Mouse (Mus musculus) CH12.LX (cell line): ENCODE data around the gene Zc3h7b. TPM values are rescaled to one million over a fixed set of nuclear protein-coding genes. Genes with fewer than 3 reads are reported as not detected.
A peak's percentile ranks its signal among the peaks of the same experiment; 100 is the strongest.

Experiments used
- DNase-seq: peaks from one replicate; pipeline ENCODE4 v3.0.0-alpha.2; 2013; ENCODE audit errors: extremely low read depth
- H3K27ac ChIP-seq: 2 replicates; pipeline ENCODE4 v1.5.1; 2012; ENCODE audit warnings: low read depth, mild to moderate bottlenecking, control low read depth, moderate library complexity; ENCODE audit not compliant: insufficient read depth
- H3K27me3 ChIP-seq: replicated peaks from 2 replicates; pipeline ENCODE3; 2012; ENCODE audit warnings: inconsistent platforms
- H3K36me3 ChIP-seq, 2 experiments: replicated peaks in 1 of 2; 2 replicates each; pipeline versions ENCODE3 to v1.6.1; 2012; ENCODE audit warnings: inconsistent platforms in 1 of 2, low read length in 1 of 2, mild to moderate bottlenecking in 1 of 2, mixed read lengths in 1 of 2, moderate library complexity in 1 of 2; ENCODE audit not compliant: control insufficient read depth in 1 of 2, insufficient read depth in 1 of 2
- H3K4me1 ChIP-seq, 2 experiments: 2 replicates each; pipeline ENCODE4 v1.6.1; 2012; ENCODE audit warnings: inconsistent platforms in 1 of 2, moderate library complexity in 1 of 2; ENCODE audit not compliant: insufficient read depth in 2 of 2, control insufficient read depth in 1 of 2
- H3K4me2 ChIP-seq: 2 replicates; pipeline ENCODE4 v1.6.1; 2012; ENCODE audit warnings: low read depth, mild to moderate bottlenecking, control low read depth; ENCODE audit not compliant: poor library complexity, insufficient read depth, severe bottlenecking
- H3K4me3 ChIP-seq, 3 experiments: fragments of 150-350 bp in 1 of 3; sonication (generic) in 1 of 3; replicated peaks in 1 of 3; 2 replicates each; pipeline versions ENCODE3 to v1.5.1; 2011 to 2012; ENCODE audit warnings: low read depth in 2 of 3, low read length in 2 of 3, mild to moderate bottlenecking in 2 of 3, moderate library complexity in 2 of 3, control low read depth in 1 of 3, improper control_type of control experiment in 1 of 3, inconsistent platforms in 1 of 3, mixed read lengths in 1 of 3; ENCODE audit not compliant: poor library complexity in 1 of 3
- H3K79me2 ChIP-seq: replicated peaks from 2 replicates; pipeline ENCODE4 v1.6.1; 2012; ENCODE audit warnings: mild to moderate bottlenecking, moderate library complexity; ENCODE audit not compliant: control insufficient read depth, poor library complexity, insufficient read depth, severe bottlenecking; ENCODE audit errors: extremely low read depth
- H3K9ac ChIP-seq: 2 replicates; pipeline ENCODE4 v1.6.1; 2012; ENCODE audit warnings: low read depth, mild to moderate bottlenecking, control low read depth, moderate library complexity; ENCODE audit not compliant: insufficient read depth
- H3K9me3 ChIP-seq: replicated peaks from 2 replicates; pipeline ENCODE3; 2012; ENCODE audit warnings: low read length, inconsistent platforms, mixed read lengths
- CHD1 ChIP-seq: IDR thresholded peaks from 2 replicates; pipeline ENCODE4 v1.6.1; 2012; ENCODE audit warnings: low read depth, low read length, improper control_type of control experiment, inconsistent platforms
- CTCF ChIP-seq, 2 experiments: IDR thresholded peaks in 1 of 2; conservative IDR thresholded peaks in 1 of 2; 2 replicates each; pipeline ENCODE4 v1.5.1; 2011 to 2012; ENCODE audit warnings: low read depth in 2 of 2, low read length in 2 of 2, improper control_type of control experiment in 1 of 2, inconsistent platforms in 1 of 2, mild to moderate bottlenecking in 1 of 2, moderate library complexity in 1 of 2
- EP300 ChIP-seq: IDR thresholded peaks from 2 replicates; pipeline ENCODE4 v1.6.1; 2011; ENCODE audit warnings: low read length, improper control_type of control experiment
- HCFC1 ChIP-seq: IDR thresholded peaks from 2 replicates; pipeline ENCODE4 v1.6.1; 2012; ENCODE audit warnings: low read depth, mild to moderate bottlenecking, inconsistent platforms, low read length, improper control_type of control experiment
- IRF4 ChIP-seq: IDR thresholded peaks from 2 replicates; pipeline ENCODE4 v1.6.1; 2014; ENCODE audit warnings: low read depth, mild to moderate bottlenecking, inconsistent platforms, low read length, improper control_type of control experiment
- JUN ChIP-seq: IDR thresholded peaks from 2 replicates; pipeline ENCODE4 v1.6.1; 2011; ENCODE audit warnings: low read depth, mild to moderate bottlenecking, low read length, improper control_type of control experiment, moderate library complexity; ENCODE audit not compliant: insufficient read depth
- KAT2A ChIP-seq: IDR thresholded peaks from 2 replicates; pipeline ENCODE4 v1.6.1; 2012; ENCODE audit warnings: low read length, improper control_type of control experiment, inconsistent platforms; ENCODE audit not compliant: insufficient replicate concordance
- MAFK ChIP-seq: IDR thresholded peaks from 2 replicates; pipeline ENCODE4 v1.6.1; 2011; ENCODE audit warnings: low read length, improper control_type of control experiment; ENCODE audit not compliant: insufficient replicate concordance
- MAZ ChIP-seq: IDR thresholded peaks from 2 replicates; pipeline ENCODE4 v1.6.1; 2012; ENCODE audit warnings: low read depth, mild to moderate bottlenecking, inconsistent platforms, low read length, improper control_type of control experiment, moderate library complexity
- MXI1 ChIP-seq: IDR thresholded peaks from 2 replicates; pipeline ENCODE4 v1.6.1; 2011; ENCODE audit warnings: mild to moderate bottlenecking, low read depth, low read length, improper control_type of control experiment
- MYC ChIP-seq: IDR thresholded peaks from 2 replicates; pipeline ENCODE4 v1.6.1; 2011; ENCODE audit warnings: low read depth, mild to moderate bottlenecking, improper control_type of control experiment, low read length
- RAD21 ChIP-seq: IDR thresholded peaks from 2 replicates; pipeline ENCODE4 v1.6.1; 2011; ENCODE audit warnings: low read depth, mild to moderate bottlenecking, low read length, improper control_type of control experiment, moderate library complexity
- RCOR1 ChIP-seq: conservative IDR thresholded peaks from 2 replicates; pipeline ENCODE4 v1.6.1; 2012; ENCODE audit warnings: low read depth, mild to moderate bottlenecking, inconsistent platforms, low read length, improper control_type of control experiment
- UBTF ChIP-seq: IDR thresholded peaks from 2 replicates; pipeline ENCODE4 v1.6.1; 2012; ENCODE audit warnings: low read depth, mild to moderate bottlenecking, inconsistent platforms, low read length, improper control_type of control experiment, moderate library complexity
- USF2 ChIP-seq: conservative IDR thresholded peaks from 2 replicates; pipeline ENCODE4 v1.6.1; 2011; ENCODE audit warnings: low read depth, low read length, improper control_type of control experiment
- ZC3H11A ChIP-seq: IDR thresholded peaks from 2 replicates; pipeline ENCODE4 v1.6.1; 2012; ENCODE audit warnings: low read depth, mild to moderate bottlenecking, inconsistent platforms, low read length, improper control_type of control experiment
- ZKSCAN1 ChIP-seq: IDR thresholded peaks from 2 replicates; pipeline ENCODE4 v1.6.1; 2012; ENCODE audit warnings: low read depth, inconsistent platforms, low read length, improper control_type of control experiment, borderline replicate concordance
- ZMIZ1 ChIP-seq: IDR thresholded peaks from 2 replicates; pipeline ENCODE4 v1.6.1; 2012; ENCODE audit warnings: low read depth, mild to moderate bottlenecking, inconsistent platforms, low read length, improper control_type of control experiment
- dilution Hi-C: fragments of 300-500 bp; cut with MboI; formaldehyde crosslinking; loops from 2 replicates; pipeline ENCODE4 v1.14.3; 2020; ENCODE audit warnings: low sequenced_read_pairs; ENCODE audit not compliant: extremely low pct_unique_long_range_greater_than_20kb, extremely low pct_ligation_motif_present
- in situ Hi-C: fragments of 300-500 bp; cut with MboI; formaldehyde crosslinking; loops from 3 replicates; pipeline ENCODE4 v1.14.3; 2019; ENCODE audit warnings: low sequenced_read_pairs, low pct_ligation_motif_present, low pct_unique_long_range_greater_than_20kb, mixed read lengths
- polyA plus RNA-seq: library from polyadenylated mRNA; unstranded; fragments of >175 nt; gene quantifications from 2 replicates; pipeline ENCODE4 v1.2.1, GENCODE M21; 2012; ENCODE audit warnings: low read depth; ENCODE audit not compliant: insufficient read length
- total RNA-seq, 2 experiments: library from RNA; depleted of rRNA; stranded (reverse); fragments of 300-350 nt in 1 of 2; fragments of >200 nt in 1 of 2; gene quantifications; 2 replicates each; pipeline ENCODE4 v1.2.3; 2012 to 2014

Gene Zc3h7b
- total and polyA plus RNA-seq, 3 experiments, result 8.4 to 43.1 (median 19.7) TPM

DNA sequence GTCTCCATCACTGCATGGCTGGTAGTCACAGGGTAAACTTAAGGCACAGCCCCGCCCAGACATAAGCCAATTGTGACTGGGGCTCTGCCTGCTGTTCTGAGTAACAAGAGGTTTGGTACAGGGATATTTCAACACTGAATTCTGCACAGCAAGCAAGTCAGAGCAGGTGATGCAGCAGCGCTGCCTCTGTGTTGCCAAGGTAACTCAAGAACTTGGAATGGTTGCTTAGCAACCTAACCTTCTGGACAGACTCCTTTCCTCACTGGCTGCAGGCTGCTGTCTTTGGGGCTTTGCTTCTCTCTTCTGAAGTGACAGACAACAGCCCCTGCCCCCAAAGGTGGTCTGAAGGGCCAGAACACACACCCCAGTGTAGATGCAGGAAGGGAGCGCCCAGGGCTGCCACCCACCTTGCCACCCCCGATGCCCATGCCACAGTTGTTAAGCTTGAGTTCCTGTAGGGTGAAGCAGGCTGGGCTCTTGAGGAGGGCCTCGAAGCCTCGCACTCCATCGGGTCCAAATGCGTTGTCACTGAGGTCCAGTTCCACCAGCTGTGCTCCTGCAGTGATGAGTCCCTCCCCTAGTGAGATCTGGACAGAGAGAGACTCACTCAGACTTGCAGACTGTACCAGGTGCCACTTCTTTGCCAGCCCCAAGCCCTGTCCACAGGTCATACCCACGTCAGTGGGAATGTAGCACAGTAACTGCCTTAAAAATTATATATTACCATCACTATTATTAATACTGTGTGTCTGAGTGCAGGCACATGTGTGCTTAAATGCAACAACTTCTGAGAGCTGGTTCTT, 26.3 kb upstream of the Zc3h7b start:
- dilution Hi-C loops, result no loop called here
- Histone ChIP-seq H3K79me2 (peaks cover 10% of the 10 kb centered on the region), H3K4me3 (no peak overlapping the region), H3K27ac (no peak overlapping the region), H3K9ac (no peak overlapping the region), H3K9me3 (no peaks in the 10 kb centered on the region), H3K36me3 (peaks cover 93 to 98% of the 10 kb centered on the region in 2 experiments), H3K27me3 (no peaks in the 10 kb centered on the region), H3K4me2 (no peak overlapping the region), H3K4me1 (no peaks in the 10 kb centered on the region)
- in situ Hi-C loops, result loop anchor here (25.0 kb wide), 1 partner anchor 194 kb away; no protein-coding TSS in a partner anchor
- DNase-seq, result no peak
- TF ChIP-seq KAT2A (no peak), USF2 (no peak), RAD21 (no peak)

DNA sequence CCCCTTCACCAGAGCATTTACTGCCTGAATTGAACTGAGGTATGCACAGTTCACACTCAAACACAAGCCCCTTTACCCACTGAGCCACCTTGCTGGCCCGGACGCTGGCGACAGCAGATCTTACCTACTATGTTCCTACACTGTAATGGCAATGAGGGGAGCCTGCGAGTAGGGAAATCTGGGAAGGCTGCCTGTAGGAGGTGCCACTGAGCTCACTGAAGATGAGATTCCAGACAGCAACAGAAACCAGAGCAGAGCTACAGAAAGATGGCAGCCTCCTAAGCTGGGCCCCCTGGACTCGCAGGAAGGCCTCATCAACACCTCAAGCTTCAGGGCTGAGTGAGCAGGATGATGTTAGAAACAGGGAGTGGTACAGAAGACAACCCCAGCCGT, 25.7 kb upstream of the Zc3h7b start:
- Histone ChIP-seq H3K4me2 (no peak overlapping the region), H3K4me3 (no peak overlapping the region), H3K9me3 (no peaks in the 10 kb centered on the region), H3K79me2 (peaks cover 16% of the 10 kb centered on the region), H3K9ac (no peak overlapping the region), H3K27me3 (no peaks in the 10 kb centered on the region), H3K36me3 (peaks cover 92 to 98% of the 10 kb centered on the region in 2 experiments), H3K4me1 (no peaks in the 10 kb centered on the region), H3K27ac (no peak overlapping the region)
- in situ Hi-C loops, result loop anchor here (25.0 kb wide), 1 partner anchor 193 kb away; no protein-coding TSS in a partner anchor
- dilution Hi-C loops, result no loop called here
- no peak for DNase-seq
- TF ChIP-seq UBTF, result no peak
- peak in 1 of 2 experiments; percentile 20; a peak in 1 of 4 replicates for TF ChIP-seq CTCF (conservative IDR thresholded peaks at IDR 0.05 in 1 of 2, IDR thresholded peaks at IDR 0.05 in 1 of 2; ENCODE audit: low read depth in 2 of 2, low read length in 2 of 2)
- no peak for TF ChIP-seq MXI1

DNA sequence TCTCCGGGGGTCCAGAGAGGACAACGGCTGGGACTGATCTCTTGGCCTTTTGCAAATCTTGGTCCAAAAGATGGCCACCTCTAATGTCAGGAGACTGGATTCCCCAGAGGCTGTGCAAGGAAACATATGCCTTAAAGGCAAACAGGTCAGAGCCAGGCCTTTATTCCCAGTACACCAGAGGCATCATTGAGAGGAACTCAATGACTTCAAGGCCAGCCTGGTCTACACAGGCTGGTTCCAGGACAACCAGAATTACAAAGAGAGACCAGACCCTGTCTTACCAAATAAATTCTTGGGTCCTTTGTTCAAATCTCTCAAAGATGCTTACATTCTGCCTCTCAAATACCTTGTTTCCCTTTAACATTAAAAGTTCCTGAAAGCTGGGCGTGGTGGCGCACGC, 22.5 kb upstream of the Zc3h7b start:
- H3K4me3 ChIP-seq, result no peak overlapping the region
- in situ Hi-C loops, result loop anchor here (25.0 kb wide), 1 partner anchor 190 kb away; no protein-coding TSS in a partner anchor

More for the DNA sequence above, 22.5 kb upstream of the Zc3h7b start:
- Histone ChIP-seq H3K9me3 (no peaks in the 10 kb centered on the region), H3K4me1 (peaks cover 5 to 21% of the 10 kb centered on the region in 2 experiments; a peak in 3 of 4 replicates), H3K27me3 (no peaks in the 10 kb centered on the region), H3K27ac (no peak overlapping the region), H3K79me2 (peaks cover 47% of the 10 kb centered on the region), H3K36me3 (peaks cover 76 to 95% of the 10 kb centered on the region in 2 experiments), H3K9ac (no peak overlapping the region), H3K4me2 (no peak overlapping the region)
- TF ChIP-seq MXI1 (no peak), CHD1 (no peak), MYC (no peak), IRF4 (no peak), ZMIZ1 (no peak), HCFC1 (no peak), JUN (no peak), ZKSCAN1 (no peak), RCOR1 (no peak), MAZ (no peak), ZC3H11A (no peak), EP300 (no peak), CTCF (conservative IDR thresholded peaks at IDR 0.05 in 1 of 2, IDR thresholded peaks at IDR 0.05 in 1 of 2; ENCODE audit: low read depth in 2 of 2, low read length in 2 of 2) (no peak), KAT2A (no peak), MAFK (no peak)
- no peak for DNase-seq
- dilution Hi-C loops, result no loop called here
